Mouse (Mus musculus) kidney, adult 2 months (tissue): Measurements from ENCODE around the gene Kdm5a.
A peak's percentile ranks its signal among the peaks of the same experiment; 100 is the strongest.

Experiments
- CTCF ChIP-seq: fragments of 200-500 bp; conservative IDR thresholded peaks from 2 replicates; pipeline ENCODE4 v1.5.1; 2011; ENCODE audit warnings: low read depth, mild to moderate bottlenecking, control low read depth, low read length, moderate library complexity, mixed read lengths; ENCODE audit not compliant: insufficient read depth, insufficient read length
- POLR2A ChIP-seq: fragments of 200-500 bp; IDR thresholded peaks from one replicate; pipeline ENCODE4 v1.6.1; 2011; ENCODE audit warnings: low read depth, low read length, control low read depth

DNA sequence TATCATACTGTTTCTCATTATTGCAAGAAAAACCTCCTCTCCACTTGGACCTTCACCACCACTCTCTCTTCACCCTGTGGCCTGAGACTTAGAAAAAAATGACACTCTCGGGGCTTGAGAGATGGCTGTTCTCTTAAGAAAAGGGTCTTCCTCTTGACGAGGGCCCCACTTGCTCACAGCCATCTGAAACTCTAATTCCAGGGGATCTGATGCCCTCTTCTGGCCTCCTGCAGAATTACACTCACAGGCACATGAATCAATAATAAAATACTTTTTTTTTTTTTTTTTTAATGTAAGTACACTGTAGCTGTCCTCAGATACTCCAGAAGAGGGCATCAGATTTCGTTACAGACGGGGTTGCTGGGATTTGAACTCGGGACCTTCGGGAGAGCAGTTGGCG is 93.2 kb downstream of the Kdm5a start:
- TF ChIP-seq POLR2A (no peak), CTCF (peak; percentile 45)
